Mouse (Mus musculus) brain, embryonic 14.5 days (tissue): ENCODE measurements around the gene Htra3.

Source experiments
- CTCF ChIP-seq: fragments of 200-500 bp; IDR thresholded peaks from 2 replicates; pipeline ENCODE4 v1.5.1; 2012; ENCODE audit warnings: inconsistent platforms, mild to moderate bottlenecking, moderate library complexity, borderline replicate concordance; ENCODE audit not compliant: insufficient read depth, insufficient read length; ENCODE audit errors: extremely low read depth
- POLR2A ChIP-seq: fragments of 200-500 bp; IDR thresholded peaks from 2 replicates; pipeline ENCODE4 v1.6.1; 2012; ENCODE audit warnings: mild to moderate bottlenecking, inconsistent platforms, borderline replicate concordance; ENCODE audit not compliant: poor library complexity, insufficient read depth, insufficient read length, severe bottlenecking; ENCODE audit errors: extremely low read depth

DNA sequence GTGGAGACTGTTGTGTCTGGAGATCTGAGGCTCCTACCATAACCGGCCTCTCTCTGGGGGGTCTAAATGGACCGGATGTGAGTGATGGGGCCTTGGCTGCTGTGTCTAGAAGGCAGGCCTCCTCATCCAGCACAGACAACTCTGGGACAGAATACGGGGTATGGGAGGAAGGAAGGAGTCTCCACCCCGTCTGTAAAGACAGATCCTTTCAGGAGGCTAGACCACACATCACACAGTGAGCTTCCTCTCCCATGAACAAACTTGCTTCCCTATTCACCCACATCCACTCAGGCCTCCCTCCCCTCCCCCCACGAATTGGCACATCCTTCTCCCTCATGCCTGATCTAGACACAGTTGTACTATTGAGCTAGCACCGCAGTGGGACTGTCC, 9.2 kb downstream of the Htra3 start:
- TF ChIP-seq CTCF (no peak), POLR2A (no peak)
